Mouse (Mus musculus) kidney, embryonic 14.5 days (tissue): ENCODE data around the gene B3gnt6. TPM values are rescaled to one million over a fixed set of nuclear protein-coding genes. Genes with fewer than 3 reads are reported as not detected.

ENCODE experiments used
- ATAC-seq: fragments of 200-750 bp; cut with Nextera tagmentation; 2 replicates; pipeline ENCODE4 v1.8.0; 2017; ENCODE audit warnings: moderate number of reproducible peaks, mild to moderate bottlenecking, moderate TSS enrichment, moderate library complexity; ENCODE audit not compliant: low FRiP score, low TSS enrichment
- H3K27ac ChIP-seq: fragments of 300-500 bp; sonication (generic); 2 replicates; pipeline ENCODE4 v1.5.1; 2014; ENCODE audit warnings: low read depth, mild to moderate bottlenecking, low read length, moderate library complexity, mixed read lengths
- H3K27me3 ChIP-seq: fragments of 300-500 bp; sonication (generic); 2 replicates; pipeline ENCODE4 v1.6.1; 2014; ENCODE audit warnings: mild to moderate bottlenecking, low read length; ENCODE audit not compliant: control insufficient read depth, insufficient read depth
- H3K36me3 ChIP-seq: fragments of 300-500 bp; sonication (generic); 2 replicates; pipeline ENCODE4 v1.6.1; 2014; ENCODE audit warnings: low read length, mixed read lengths; ENCODE audit not compliant: control insufficient read depth, insufficient read depth
- H3K4me1 ChIP-seq: fragments of 300-500 bp; sonication (generic); 2 replicates; pipeline ENCODE4 v1.6.1; 2014; ENCODE audit warnings: low read length, mixed read lengths; ENCODE audit not compliant: control insufficient read depth, insufficient read depth
- H3K4me2 ChIP-seq: fragments of 300-500 bp; sonication (generic); replicated peaks from 2 replicates; pipeline ENCODE4 v1.6.1; 2014; ENCODE audit warnings: low read depth, mild to moderate bottlenecking, low read length
- H3K4me3 ChIP-seq: fragments of 300-500 bp; sonication (generic); 2 replicates; pipeline ENCODE4 v1.5.1; 2014; ENCODE audit warnings: mild to moderate bottlenecking, low read length
- H3K9ac ChIP-seq: fragments of 300-500 bp; sonication (generic); 2 replicates; pipeline ENCODE4 v1.6.1; 2014; ENCODE audit warnings: low read depth, mild to moderate bottlenecking, low read length, moderate library complexity
- H3K9me3 ChIP-seq: fragments of 300-500 bp; sonication (generic); 2 replicates; pipeline ENCODE4 v1.6.1; 2016; ENCODE audit warnings: low read length; ENCODE audit not compliant: control insufficient read depth
- WGBS: fragments of 180-500 bp; shearing (Covaris S2); extraction: QIAGEN DNeasy Blood & Tissue Kit; methylation state at CpG from one replicate; pipeline ENCODE4 v1.1.7; 2014; 5-methylcytosine and 5-hydroxymethylcytosine counted together
- polyA plus RNA-seq: library from polyadenylated mRNA; unstranded; fragments of >200 nt; fragmentation: Nextera tagmentation; extraction: Ambion mirVana; gene quantifications from 2 replicates; pipeline ENCODE4 v1.2.1, GENCODE M21; 2014

B3gnt6 gene
- polyA plus RNA-seq, 1 experiment from 2014 or later = 0.15 TPM

GRCm38 (mm10) chr7:98146447-98146845, 52.8 kb downstream of the B3gnt6 start:
- Histone ChIP-seq H3K4me3 (no peak overlapping the region), H3K36me3 (no peaks in the 10 kb centered on the region), H3K27me3 (no peaks in the 10 kb centered on the region), H3K4me1 (peaks cover 36% of the 10 kb centered on the region), H3K4me2 (no peak overlapping the region), H3K9me3 (no peaks in the 10 kb centered on the region), H3K27ac (no peak overlapping the region), H3K9ac (no peak overlapping the region)
- no peak for ATAC-seq
- WGBS = 64% methylated on average over 8 of the region's 8 CpGs

- Histone ChIP-seq H3K9ac (no peak overlapping the region), H3K27me3 (no peaks in the 10 kb centered on the region), H3K4me1 (peaks cover 38% of the 10 kb centered on the region), H3K27ac (no peak overlapping the region), H3K36me3 (no peaks in the 10 kb centered on the region), H3K9me3 (no peaks in the 10 kb centered on the region), H3K4me3 (no peak overlapping the region), H3K4me2 (no peak overlapping the region)
- no peak for ATAC-seq
- WGBS = 79% methylated on average over 12 of the region's 12 CpGs
These were observed 53.3 kb downstream of the B3gnt6 start for GRCm38 (mm10) chr7:98145842-98146446.

- H3K4me1 ChIP-seq = peaks cover 38% of the 10 kb centered on the region
- no peaks in the 10 kb centered on the region for H3K9me3 ChIP-seq
- no peak within 1 kb of the TSS for H3K4me3 ChIP-seq
- H3K27ac ChIP-seq = no peak within 1 kb of the TSS
- no peak within 1 kb of the TSS for H3K4me2 ChIP-seq
- 94% methylated on average over 5 of the region's 5 CpGs for WGBS
- H3K36me3 ChIP-seq = no peaks in the 10 kb centered on the region
- no peak within 1 kb of the TSS for H3K9ac ChIP-seq
- ATAC-seq = no peak
- no peaks in the 10 kb centered on the region for H3K27me3 ChIP-seq
These were observed 53.9 kb downstream of the B3gnt6 start, which contains the start of gene Omp for GRCm38 (mm10) chr7:98145402-98145801. Gene Omp (minus strand): TSS chr7:98145502.

GRCm38 (mm10) chr7:98142648-98143047, 56.6 kb downstream of the B3gnt6 start:
- no peak overlapping the region for H3K4me3 ChIP-seq
- ATAC-seq = peak; percentile 48; the same call in 1 of the 2 replicates
- no peaks in the 10 kb centered on the region for H3K27me3 ChIP-seq
- H3K27ac ChIP-seq = peak overlapping the region; percentile 15; the same call in 1 of the 2 replicates
- no peak overlapping the region for H3K4me2 ChIP-seq
- no peak overlapping the region for H3K9ac ChIP-seq
- H3K9me3 ChIP-seq = no peaks in the 10 kb centered on the region
- whole genome bisulfite sequencing = 28% methylated on average over 3 of the region's 3 CpGs
- H3K4me1 ChIP-seq = peaks cover 22% of the 10 kb centered on the region
- no peaks in the 10 kb centered on the region for H3K36me3 ChIP-seq

Other genes starting within 250 kb of the B3gnt6 start
- gene Myo7a, start 80.0 kb downstream of the B3gnt6 start, polyA plus RNA-seq = 7.9 and 15.4 TPM in 2 replicates
- gene Omp, start 54.0 kb downstream of the B3gnt6 start, polyA plus RNA-seq = 0.20 and 0.51 TPM in 2 replicates
- 4.8 and 10.4 TPM in 2 replicates for gene Capn5, start 21.2 kb downstream of the B3gnt6 start, polyA plus RNA-seq
- 25.6 and 27.4 TPM in 2 replicates for gene Acer3, start 121.7 kb upstream of the B3gnt6 start, polyA plus RNA-seq
- 12.6 and 12.7 TPM in 2 replicates for gene Tsku, start 161.8 kb upstream of the B3gnt6 start, polyA plus RNA-seq
- not detected in 2 replicates for gene Gucy2d, start 240.9 kb upstream of the B3gnt6 start, polyA plus RNA-seq